Mouse (Mus musculus): ENCODE measurements at regions not wholly inside any gene's neighbourhood (a gene's known extent, or its start where the extent isn't known, plus 50 kb on each side); places are given as distances from the start of the nearest gene placed in this dataset.

DNA sequence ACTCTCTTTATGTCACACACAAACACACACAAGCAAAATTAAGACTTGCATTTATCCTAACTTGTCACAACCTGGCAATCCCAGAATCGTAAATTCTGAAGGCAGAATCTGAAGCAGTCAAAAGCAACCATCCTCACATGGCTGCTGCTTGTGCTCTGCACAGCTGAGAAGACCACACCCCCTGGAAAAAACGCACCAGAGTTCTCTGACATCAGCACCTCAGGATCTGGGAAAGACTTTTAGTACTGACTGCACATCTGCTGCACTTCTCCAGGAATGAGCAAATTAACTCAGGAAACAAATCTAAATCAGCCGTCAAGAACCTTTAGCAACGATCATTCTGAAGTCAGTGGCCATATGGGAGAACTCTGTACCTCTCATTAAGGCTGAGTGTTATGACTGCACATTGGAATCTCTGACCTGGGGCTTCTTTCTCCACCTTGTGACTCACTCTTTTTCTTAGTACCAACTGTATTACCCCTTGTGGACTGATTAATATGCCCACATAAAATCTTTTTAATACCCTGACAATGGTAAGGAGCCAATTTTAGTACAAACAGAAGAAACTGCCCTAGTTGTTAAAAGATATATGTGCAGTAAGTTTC, 248.1 kb upstream of the Akirin2 start:
- ATAC-seq (replicated peaks in 1 of 2; ENCODE audit: insufficient read depth in 1 of 2, low FRiP score in 2 of 2, low TSS enrichment in 1 of 2, low read depth in 1 of 2, poor library complexity in 2 of 2, severe bottlenecking in 2 of 2), result no peak

DNA sequence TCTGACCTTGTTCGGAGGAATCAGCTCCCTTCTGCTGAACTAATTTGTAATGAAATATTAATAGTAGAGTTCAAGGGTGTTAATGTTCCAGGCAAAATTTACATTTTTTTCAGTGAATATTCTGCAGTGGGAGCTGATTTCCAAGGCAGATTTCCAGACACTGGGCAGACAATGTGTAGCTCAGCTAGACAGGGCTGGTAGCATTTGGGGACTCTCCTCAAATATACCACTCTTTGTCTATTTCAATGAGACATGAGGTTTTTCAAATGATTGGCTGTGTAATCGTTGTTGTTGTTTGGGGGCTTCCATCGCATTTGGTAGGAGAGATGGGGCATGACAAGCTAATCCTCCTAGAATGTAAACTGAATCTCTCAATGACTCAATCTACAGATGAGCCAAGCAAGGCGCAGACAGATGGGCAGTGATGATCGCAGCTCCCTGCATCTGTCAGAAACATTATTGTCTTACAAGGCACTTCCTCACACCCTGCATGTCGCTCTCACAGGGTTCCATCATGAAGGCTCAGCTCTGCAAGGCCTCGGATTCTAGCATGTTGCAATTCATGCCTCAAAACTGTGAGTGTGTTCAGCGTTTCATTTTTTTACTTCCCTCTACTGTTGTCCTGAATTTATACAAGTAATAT, 241.7 kb upstream of the Akirin2 start:
- no peak for ATAC-seq (replicated peaks in 1 of 2; ENCODE audit: insufficient read depth in 1 of 2, low FRiP score in 2 of 2, low TSS enrichment in 1 of 2, low read depth in 1 of 2, poor library complexity in 2 of 2, severe bottlenecking in 2 of 2)

DNA sequence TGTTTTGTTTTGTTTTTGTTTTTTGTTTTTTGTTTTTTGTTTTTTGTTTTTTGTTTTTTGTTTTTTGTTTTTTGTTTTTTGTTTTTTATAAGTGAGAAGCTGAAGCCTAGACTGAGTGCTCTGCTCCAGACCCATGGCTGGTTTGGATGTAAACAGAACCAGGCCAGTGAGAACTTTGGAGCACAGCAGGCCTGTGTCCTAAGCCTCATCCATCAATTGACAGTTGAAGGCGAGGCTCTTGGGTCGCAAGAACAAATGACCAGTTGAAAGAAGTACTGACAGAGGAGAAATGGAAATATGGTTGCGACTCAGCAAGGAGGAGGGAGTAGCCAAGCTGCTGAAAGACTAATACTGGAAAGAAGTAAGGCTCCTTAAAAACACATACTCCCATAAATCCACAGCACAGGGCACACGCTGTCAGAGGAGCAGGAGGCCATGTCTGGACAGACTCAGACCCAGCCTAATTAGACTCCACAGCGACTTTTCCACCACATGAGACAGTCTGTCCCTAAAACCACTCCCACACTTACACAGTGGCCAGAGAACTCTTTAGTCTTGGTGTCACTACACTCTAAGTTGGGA, 240.6 kb upstream of the Akirin2 start:
- no peak for ATAC-seq (replicated peaks in 1 of 2; ENCODE audit: insufficient read depth in 1 of 2, low FRiP score in 2 of 2, low TSS enrichment in 1 of 2, low read depth in 1 of 2, poor library complexity in 2 of 2, severe bottlenecking in 2 of 2)

DNA sequence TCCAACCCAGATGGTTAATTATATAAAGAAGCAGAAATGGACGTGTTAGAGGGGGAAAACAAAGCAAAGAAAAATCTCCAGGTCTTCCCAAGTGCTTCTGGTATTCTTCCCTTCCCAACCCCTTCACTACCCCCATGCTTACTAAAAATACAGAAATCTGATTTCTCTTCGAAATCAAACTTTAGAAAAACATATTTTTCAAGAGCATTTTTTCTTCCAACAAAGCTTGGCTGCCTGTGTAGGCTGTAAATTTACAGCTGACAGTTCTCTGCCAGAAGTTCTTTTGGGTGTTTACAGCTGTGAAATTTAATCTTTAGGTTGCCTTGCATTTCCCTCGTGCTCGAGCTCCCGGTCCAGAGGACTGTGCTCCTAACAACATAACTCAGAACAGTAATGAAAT, 234.9 kb upstream of the Akirin2 start:
- no peak for ATAC-seq (replicated peaks in 1 of 2; ENCODE audit: insufficient read depth in 1 of 2, low FRiP score in 2 of 2, low TSS enrichment in 1 of 2, low read depth in 1 of 2, poor library complexity in 2 of 2, severe bottlenecking in 2 of 2)

DNA sequence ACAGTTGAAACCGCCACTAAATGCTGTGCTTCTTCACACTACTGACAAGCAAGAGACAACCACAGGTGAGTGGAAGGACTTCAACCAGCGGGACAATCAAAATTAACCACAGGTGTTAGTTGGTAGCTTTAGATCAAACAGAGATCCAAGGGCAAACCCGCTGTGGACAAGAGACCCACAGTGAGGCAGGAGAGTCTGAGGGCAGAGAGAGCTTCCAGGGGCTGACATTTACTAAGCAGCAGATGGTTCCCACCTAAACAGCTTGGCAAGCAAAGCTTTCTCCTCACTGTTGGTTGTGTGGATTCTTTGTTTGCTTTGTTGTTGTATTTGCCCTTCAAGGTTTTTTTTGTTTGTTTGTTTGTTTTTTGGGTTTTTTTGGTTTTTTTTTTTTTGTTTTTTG, 227.9 kb upstream of the Akirin2 start:
- 0 out of 4 replicates have a peak, but pooled peaks of 1 of the 2 experiments have one; percentile 17 for ATAC-seq (replicated peaks in 1 of 2; ENCODE audit: insufficient read depth in 1 of 2, low FRiP score in 2 of 2, low TSS enrichment in 1 of 2, low read depth in 1 of 2, poor library complexity in 2 of 2, severe bottlenecking in 2 of 2)

DNA sequence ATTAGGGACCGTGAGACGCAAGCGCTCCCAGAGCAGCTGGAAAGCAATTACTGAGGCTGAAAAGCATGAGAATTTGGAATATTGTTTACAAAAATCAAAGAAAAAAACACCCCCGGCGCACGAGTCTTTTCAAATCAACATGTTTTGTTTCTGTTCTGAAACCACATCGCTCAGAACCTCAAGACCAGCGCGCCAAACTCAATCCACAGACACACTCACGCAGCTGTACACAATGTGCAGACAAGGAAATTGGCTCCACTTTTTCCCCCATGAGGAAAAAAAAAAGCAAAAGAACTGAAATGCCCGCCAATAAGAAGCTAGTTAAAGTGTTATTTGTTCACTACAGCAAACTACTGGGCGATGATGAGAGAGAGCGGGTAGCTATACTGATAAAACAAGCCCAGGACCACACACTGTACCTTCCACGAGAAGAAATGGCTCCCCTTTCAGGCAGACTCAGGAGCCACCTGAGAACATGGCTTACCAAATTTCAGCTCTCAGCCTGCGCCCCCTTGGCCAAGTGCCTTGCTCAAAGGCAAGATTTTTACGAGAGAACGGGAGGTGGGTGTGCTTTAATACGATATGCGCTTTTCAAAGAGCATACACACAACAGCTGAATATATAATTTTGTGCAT, 222.5 kb upstream of the Akirin2 start:
- no peak for ATAC-seq (replicated peaks in 1 of 2; ENCODE audit: insufficient read depth in 1 of 2, low FRiP score in 2 of 2, low TSS enrichment in 1 of 2, low read depth in 1 of 2, poor library complexity in 2 of 2, severe bottlenecking in 2 of 2)

DNA sequence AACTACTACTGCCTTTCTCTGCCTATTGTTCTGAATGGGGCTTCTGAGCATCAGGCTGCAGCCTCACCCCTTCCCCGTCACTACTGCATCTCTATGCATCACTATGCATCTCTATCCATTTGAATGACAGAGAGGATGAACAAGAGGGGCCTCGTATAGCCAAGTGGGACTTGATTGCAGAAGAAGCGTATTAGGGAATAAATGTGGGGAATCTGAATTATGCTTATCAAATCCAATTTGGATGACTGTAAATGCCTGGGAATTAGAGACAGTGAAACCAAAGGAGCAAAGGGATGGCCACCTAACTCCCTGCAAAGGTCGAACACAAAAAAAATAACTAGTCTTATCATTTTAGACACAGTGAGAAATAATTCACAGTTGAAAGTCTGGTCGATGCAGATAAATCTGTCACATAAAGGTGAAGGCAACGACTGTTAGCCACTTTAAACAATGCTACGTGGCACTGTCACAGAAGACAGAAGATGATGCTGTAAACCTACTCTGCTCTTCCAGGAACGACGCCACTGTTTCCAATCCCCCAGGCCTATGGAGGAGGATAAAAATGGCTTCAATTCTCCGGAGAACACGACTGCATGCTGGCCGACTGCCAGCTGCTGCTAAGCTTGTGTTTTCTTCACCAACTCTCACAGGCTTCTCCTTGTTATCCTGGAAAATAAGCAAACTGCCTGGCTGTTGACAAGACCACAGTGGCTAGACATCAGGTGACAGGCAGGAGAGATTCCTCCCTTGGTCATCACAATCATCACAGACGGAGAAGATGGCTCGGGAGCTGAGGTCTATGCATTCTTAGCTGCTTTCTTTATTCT, 213.6 kb upstream of the Akirin2 start:
- no peak for ATAC-seq (replicated peaks in 1 of 2; ENCODE audit: insufficient read depth in 1 of 2, low FRiP score in 2 of 2, low TSS enrichment in 1 of 2, low read depth in 1 of 2, poor library complexity in 2 of 2, severe bottlenecking in 2 of 2)

DNA sequence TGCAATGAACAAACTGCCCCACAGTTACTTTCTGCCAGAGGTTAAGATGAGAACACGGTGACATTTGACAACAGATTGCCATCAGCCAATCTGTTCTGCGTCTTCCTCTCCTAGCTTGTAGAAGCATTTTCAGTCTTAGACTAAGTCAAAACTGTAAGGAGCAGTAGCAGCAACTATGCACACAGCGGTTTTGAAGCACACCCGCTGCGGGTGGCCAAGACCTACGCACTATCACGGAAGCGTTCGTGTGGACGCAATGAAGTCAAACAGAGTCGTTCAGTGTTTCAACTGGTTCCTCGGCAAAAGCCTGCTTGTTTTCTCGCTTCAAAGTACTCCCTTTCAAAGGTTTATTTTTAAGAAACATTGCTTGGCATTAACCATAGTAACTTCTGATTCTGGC, 212.9 kb upstream of the Akirin2 start:
- no peak for ATAC-seq (replicated peaks in 1 of 2; ENCODE audit: insufficient read depth in 1 of 2, low FRiP score in 2 of 2, low TSS enrichment in 1 of 2, low read depth in 1 of 2, poor library complexity in 2 of 2, severe bottlenecking in 2 of 2)

DNA sequence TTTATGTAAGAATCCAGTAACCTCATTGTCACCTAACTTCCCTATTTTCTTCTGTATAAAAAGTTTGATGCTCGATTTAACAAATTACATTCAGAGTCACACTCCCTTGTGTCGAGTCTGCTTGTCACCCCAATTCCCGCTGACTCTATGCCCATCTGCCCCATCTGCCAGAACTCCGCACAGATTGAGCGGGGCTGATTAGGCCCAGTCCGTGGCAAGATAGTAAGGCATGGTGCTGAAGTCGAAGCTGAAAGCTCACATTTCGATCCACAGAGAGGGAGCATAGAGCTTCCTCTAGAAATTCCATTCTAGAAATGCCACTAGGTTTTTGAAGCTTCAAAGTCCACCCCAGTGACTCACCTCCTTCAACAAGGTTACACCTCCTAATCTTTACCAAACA, 210.7 kb upstream of the Akirin2 start:
- no peak for ATAC-seq (replicated peaks in 1 of 2; ENCODE audit: insufficient read depth in 1 of 2, low FRiP score in 2 of 2, low TSS enrichment in 1 of 2, low read depth in 1 of 2, poor library complexity in 2 of 2, severe bottlenecking in 2 of 2)

DNA sequence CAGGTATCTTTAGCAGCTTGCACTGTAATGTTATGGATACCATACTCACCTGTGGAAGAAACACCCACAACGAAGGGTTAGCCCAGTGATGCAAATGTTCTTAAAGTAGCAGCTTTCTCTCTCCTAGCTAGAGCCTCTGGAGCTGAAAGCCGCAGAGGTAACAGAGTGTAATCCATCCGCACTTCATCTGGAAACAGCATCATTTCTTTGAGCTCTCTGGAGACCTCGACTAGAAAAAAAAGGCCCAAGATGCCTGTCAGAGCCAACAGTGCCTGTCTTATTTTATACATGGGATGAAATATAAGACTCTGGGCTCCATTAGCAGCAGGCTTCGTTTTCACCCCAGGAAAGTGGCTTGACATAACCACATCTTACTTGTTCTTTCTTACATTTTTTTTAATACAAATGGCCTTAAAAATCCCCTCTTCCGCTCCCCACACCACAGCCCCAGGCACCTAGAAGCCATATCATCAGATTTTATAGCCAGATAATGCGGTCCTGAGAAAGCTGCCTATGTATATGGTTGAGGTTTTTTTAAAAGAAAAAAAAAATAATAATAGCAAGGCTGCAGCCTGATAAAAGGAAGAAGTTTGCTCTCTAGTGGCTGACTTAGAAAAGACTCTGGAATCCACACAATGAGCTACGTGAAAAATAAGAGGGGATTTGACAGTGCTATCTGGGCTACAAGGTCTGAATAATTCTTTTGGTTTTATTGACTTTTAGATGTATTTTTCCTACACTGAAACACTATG, 179.3 kb upstream of the Akirin2 start:
- no peak for ATAC-seq (replicated peaks in 1 of 2; ENCODE audit: insufficient read depth in 1 of 2, low FRiP score in 2 of 2, low TSS enrichment in 1 of 2, low read depth in 1 of 2, poor library complexity in 2 of 2, severe bottlenecking in 2 of 2)

DNA sequence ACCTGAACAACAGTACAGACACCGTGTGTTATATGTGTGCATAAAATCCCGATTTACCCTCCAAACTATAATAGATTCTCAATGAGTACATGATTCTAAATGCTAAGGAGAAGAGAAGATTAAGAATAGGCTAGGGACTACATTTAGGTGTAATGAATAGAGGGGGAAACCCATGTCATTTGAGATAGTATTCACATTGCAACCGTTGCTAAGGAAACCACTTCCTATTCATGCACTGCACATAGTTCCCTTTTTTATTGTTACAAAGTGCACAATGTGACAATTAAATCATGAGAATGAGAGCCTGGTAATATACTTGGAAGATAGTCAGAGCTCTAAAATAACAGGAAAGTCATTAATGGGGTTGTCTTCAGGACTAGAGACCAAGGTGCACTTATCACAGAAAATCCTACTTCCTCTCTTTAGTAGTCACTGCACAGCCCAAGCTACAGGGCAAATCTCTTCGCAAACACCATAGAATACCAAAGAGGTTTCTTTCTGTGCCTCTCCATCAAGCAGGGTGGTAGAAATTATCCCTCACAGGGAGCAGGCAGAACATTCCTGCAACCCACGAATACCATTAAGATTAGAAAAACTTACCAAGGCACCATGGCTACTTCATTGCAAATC, 164.3 kb upstream of the Akirin2 start:
- ATAC-seq (replicated peaks in 1 of 2; ENCODE audit: insufficient read depth in 1 of 2, low FRiP score in 2 of 2, low TSS enrichment in 1 of 2, low read depth in 1 of 2, poor library complexity in 2 of 2, severe bottlenecking in 2 of 2), result peak; percentile 93 to 98

DNA sequence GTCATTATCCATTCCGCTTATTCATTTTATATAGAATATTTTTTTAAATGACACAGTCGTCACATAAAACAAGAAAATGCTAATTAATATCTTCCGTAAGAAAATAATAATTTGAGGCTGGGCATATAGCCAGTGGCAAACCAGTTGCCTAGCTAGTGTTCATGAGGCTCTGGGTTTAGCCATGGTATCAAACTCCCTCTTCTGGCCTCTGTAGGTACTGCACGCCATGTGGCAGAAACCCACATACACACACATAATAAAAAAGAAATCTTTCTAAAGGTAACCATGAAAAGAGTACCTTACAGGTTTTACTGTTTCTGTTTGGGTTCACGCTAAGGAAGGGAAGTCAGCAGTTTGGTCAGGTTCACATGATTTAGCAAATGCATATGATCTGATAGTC, 159.2 kb upstream of the Akirin2 start:
- ATAC-seq (replicated peaks in 1 of 2; ENCODE audit: insufficient read depth in 1 of 2, low FRiP score in 2 of 2, low TSS enrichment in 1 of 2, low read depth in 1 of 2, poor library complexity in 2 of 2, severe bottlenecking in 2 of 2), result no peak

DNA sequence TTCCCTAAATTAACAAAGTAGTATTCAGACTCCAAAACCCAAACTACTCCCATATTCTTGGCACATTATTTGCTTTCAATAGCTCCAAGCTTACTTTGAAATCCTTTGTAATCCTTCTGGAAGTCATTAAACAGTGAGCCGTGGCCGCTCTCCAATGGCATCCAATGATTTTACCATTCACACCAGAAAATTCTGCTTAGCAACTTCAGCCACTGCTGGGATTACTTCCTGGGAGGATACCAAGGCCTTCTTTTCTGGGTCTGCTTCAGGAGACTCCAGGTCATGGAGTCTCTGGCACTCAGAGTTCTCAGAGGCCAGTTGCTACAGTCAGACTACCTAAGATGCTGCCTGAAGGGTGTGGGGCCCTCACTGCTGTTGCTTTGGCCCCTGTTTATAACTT, 147.7 kb upstream of the Akirin2 start:
- no peak for ATAC-seq (replicated peaks in 1 of 2; ENCODE audit: insufficient read depth in 1 of 2, low FRiP score in 2 of 2, low TSS enrichment in 1 of 2, low read depth in 1 of 2, poor library complexity in 2 of 2, severe bottlenecking in 2 of 2)

DNA sequence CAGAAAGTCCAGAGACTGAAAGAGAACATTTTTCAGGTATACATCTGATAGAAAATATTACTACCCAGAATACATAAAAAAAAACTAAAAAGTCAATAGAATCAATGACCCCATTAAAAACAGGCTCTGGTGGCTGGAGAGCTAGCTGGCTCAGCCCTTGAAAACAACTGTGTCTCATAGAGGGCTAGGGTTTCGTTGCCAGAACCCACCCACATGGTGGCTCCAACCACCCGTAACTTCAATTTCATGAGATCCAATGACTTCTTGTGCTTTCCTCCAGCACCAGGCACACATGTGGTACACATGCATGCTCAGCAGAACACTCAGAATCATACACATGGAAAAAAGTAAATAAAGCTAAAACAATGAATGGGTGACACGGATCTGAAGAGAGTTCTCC, 143.6 kb upstream of the Akirin2 start:
- ATAC-seq (replicated peaks in 1 of 2; ENCODE audit: insufficient read depth in 1 of 2, low FRiP score in 2 of 2, low TSS enrichment in 1 of 2, low read depth in 1 of 2, poor library complexity in 2 of 2, severe bottlenecking in 2 of 2), result no peak

DNA sequence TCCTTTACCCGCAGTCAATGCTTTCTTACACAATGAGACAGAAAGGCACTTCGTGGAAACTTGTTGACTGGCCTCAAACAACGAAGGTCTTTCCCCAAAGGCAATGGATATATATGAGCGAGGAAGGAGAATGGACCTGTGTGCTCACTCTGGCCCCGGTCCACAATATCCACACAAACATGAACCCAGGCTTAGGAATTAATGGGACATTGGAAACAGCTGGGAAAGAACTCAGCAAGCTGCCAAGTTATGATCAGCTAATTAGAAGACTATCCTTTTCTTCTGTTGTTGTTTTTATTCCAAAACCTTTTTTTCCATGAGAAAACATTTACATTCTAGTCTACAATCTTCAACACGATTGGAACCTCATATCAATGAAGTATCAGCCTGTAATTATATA, 129.8 kb upstream of the Akirin2 start:
- no peak for ATAC-seq (replicated peaks in 1 of 2; ENCODE audit: insufficient read depth in 1 of 2, low FRiP score in 2 of 2, low TSS enrichment in 1 of 2, low read depth in 1 of 2, poor library complexity in 2 of 2, severe bottlenecking in 2 of 2)

DNA sequence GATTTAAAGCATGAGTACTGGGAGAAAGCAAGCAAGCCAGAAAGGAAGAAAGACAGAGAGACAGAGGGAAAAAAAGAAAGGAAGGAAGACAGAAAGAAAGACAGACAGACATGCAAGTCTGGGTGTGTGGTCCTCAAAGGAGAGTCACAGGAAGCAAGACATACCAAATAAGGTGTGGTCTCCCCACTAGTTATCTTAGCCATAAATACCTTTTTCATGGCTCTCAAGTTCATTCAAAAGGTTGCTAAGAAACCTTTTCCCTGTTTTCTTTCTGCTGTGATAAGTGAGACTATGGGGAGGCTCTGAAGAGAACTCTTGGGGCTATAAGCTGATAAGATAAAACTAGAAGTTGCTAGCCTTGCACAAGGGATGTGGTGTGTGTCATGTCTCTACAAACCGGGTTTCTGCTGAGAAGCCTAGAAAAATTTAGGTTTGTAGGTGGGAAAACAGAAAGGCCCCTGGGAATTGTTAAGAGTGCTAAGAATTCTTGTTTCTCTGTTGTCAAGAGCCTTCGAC, 126.5 kb upstream of the Akirin2 start:
- ATAC-seq (replicated peaks in 1 of 2; ENCODE audit: insufficient read depth in 1 of 2, low FRiP score in 2 of 2, low TSS enrichment in 1 of 2, low read depth in 1 of 2, poor library complexity in 2 of 2, severe bottlenecking in 2 of 2), result no peak

DNA sequence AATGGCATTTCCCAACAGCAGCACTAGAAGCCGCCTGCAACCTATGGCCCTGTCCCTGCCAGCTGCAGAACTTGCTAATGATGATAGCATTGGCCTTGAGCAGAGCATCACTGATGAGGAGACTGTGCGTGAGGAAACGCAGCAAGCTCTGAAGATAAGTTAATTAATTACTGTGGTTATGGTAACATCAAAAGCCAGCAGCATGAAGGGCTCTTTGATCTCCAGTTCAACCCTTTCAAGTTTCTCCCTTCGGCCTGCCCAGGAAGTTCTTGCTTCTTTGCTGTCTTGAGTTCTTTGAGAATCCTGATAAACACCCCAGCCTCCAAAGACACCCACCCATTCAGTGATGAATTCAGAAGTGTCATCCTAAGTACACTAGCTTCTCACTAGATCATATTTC, 121.7 kb upstream of the Akirin2 start:
- 0 out of 4 replicates have a peak, but pooled peaks of 1 of the 2 experiments have one; percentile 12 for ATAC-seq (replicated peaks in 1 of 2; ENCODE audit: insufficient read depth in 1 of 2, low FRiP score in 2 of 2, low TSS enrichment in 1 of 2, low read depth in 1 of 2, poor library complexity in 2 of 2, severe bottlenecking in 2 of 2)

All from hematopoietic stem cell, adult 5-6 weeks (primary cell).